ENCODE assay signal across 8 mouse cellular contexts in the genomic region with DNA sequence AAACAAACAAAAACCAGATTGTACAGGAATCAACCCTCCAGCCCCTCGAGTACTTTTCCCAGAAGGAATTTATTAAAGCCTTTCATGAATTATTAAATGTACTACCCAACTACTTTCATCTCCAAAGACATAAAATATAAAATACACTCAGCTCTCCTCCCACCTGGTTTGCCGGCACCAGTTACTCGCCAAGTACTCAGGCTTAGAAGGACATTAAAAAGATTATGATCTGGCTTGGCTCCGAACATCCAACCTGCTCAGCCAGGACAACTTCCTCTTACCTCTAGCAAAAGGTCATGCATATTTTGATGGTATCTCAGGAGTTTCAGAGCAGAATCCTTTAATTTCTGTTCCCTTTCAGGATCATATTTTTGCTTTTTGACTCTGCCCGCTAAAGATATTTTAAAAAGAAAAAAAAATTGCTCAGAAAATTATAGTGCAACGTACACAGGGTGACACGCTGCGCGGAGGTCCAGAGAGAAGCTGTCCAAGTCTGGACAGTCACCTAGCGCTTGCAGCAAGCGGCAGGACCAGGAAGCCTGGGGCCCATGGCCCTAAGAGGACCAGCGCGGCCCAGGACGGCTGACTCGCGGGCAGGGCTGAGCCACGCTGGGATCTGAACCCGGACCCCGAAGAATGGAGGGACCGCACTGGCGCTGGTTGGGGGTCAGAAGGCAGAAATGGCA. TPM values are rescaled to one million over a fixed set of nuclear protein-coding genes. Genes with fewer than 3 reads are reported as not detected.
A peak's percentile ranks its signal among the peaks of the same experiment; 100 is the strongest.
DNase-seq lines count a peak whose midpoint lies in the region; ATAC-seq and TF ChIP-seq lines count a peak whose summit lies in the region.

No protein-coding gene starts in this region.

- peak; percentile 56; the same call in 1 of the 2 replicates for ATAC-seq in heart, embryonic 14.5 days (ENCODE audit: insufficient number of reproducible peaks, insufficient read depth, low FRiP score, low read depth)
- ATAC-seq in megakaryocyte, adult 5-6 weeks (ENCODE audit: poor library complexity, severe bottlenecking) = peak; percentile 54

- H3K9ac ChIP-seq in heart, embryonic 14.5 days (ENCODE audit: low read length) = peak overlapping the region; percentile 80
- H3K9ac ChIP-seq in MEL (ENCODE audit: control insufficient read depth, low read depth, low read length, poor library complexity, severe bottlenecking) = peak overlapping the region; percentile 94

- H3K27me3 ChIP-seq in heart, embryonic 14.5 days (ENCODE audit: control insufficient read depth, insufficient read depth, low read length) = no peaks in the 10 kb centered on the region
- H3K27me3 ChIP-seq in MEL (ENCODE audit: control insufficient read depth in 1 of 2, insufficient read depth in 2 of 2, low read length in 2 of 2) = no peaks in the 10 kb centered on the region

- 4% methylated on average over 21 of the region's 21 CpGs for WGBS in heart, embryonic 14.5 days

- no peak for TF ChIP-seq CTCF in MEL (IDR thresholded peaks at IDR 0.05 in 2 of 3, conservative IDR thresholded peaks at IDR 0.05 in 1 of 3; ENCODE audit: control insufficient read depth in 1 of 3, insufficient read depth in 1 of 3, low read depth in 2 of 3, low read length in 3 of 3, poor library complexity in 1 of 3, severe bottlenecking in 1 of 3)

- H3K27ac ChIP-seq in heart, embryonic 14.5 days (replicated peaks in 1 of 2; ENCODE audit: control insufficient read depth in 1 of 2, insufficient read depth in 1 of 2, low read depth in 2 of 2, low read length in 2 of 2) = no peak overlapping the region
- H3K27ac ChIP-seq in MEL (ENCODE audit: control insufficient read depth, low read depth, low read length) = peak overlapping the region; percentile 77

- no peaks in the 10 kb centered on the region for H3K36me3 ChIP-seq in heart, embryonic 14.5 days (ENCODE audit: control insufficient read depth, insufficient read depth, low read length)
- no peaks in the 10 kb centered on the region for H3K36me3 ChIP-seq in MEL (ENCODE audit: control insufficient read depth in 1 of 2, insufficient read depth in 2 of 2, low read length in 2 of 2)

- peaks cover 5% of the 10 kb centered on the region; the same call in 1 of the 2 replicates for H3K79me2 ChIP-seq in MEL (ENCODE audit: control insufficient read depth, insufficient read depth, low read length, poor library complexity)

- peak overlapping the region; percentile 81 for H3K4me2 ChIP-seq in heart, embryonic 14.5 days (ENCODE audit: low read length)

- no peak for TF ChIP-seq RAD21 in MEL (IDR thresholded peaks at IDR 0.05; ENCODE audit: low read depth, low read length)

- H3K9me3 ChIP-seq in heart, embryonic 14.5 days (ENCODE audit: control insufficient read depth, low read length) = no peaks in the 10 kb centered on the region
- H3K9me3 ChIP-seq in MEL (replicated peaks; ENCODE audit: insufficient read depth, low read length) = no peaks in the 10 kb centered on the region

- TF ChIP-seq EP300 in MEL (IDR thresholded peaks at IDR 0.05; ENCODE audit: low read depth in 1 of 2, low read length in 2 of 2) = 0 out of 4 replicates have a peak, but pooled peaks of 1 of the 2 experiments have one; percentile 12

- H3K4me1 ChIP-seq in heart, embryonic 14.5 days (ENCODE audit: control insufficient read depth in 2 of 2, insufficient read depth in 2 of 2, low read length in 2 of 2) = peaks cover 0 to 14% of the 10 kb centered on the region in 2 experiments; a peak in 3 of 4 replicates
- H3K4me1 ChIP-seq in MEL (ENCODE audit: control insufficient read depth in 1 of 2, insufficient read depth in 2 of 2, low read length in 2 of 2) = peaks cover 0 to 7% of the 10 kb centered on the region in 2 experiments; a peak in 2 of 4 replicates

- DNase-seq in heart, adult 18-20 months = no peak
- no peak for DNase-seq in MEL (ENCODE audit: low read depth, low spot score)
- DNase-seq in gonadal fat pad, adult 2 months (ENCODE audit: low read depth) = peak; percentile 70
- no peak for DNase-seq in frontal cortex, postnatal 36 days (ENCODE audit: low spot score in 2 of 2)
- DNase-seq in adrenal gland, adult 2 months = no peak
- DNase-seq in lung, adult 18-20 months = no peak

- TF ChIP-seq POLR2A in MEL (IDR thresholded peaks at IDR 0.05; ENCODE audit: control insufficient read depth in 1 of 2, insufficient read depth in 1 of 2, low read depth in 1 of 2, low read length in 2 of 2, poor library complexity in 1 of 2) = no peak

- H3K4me3 ChIP-seq in heart, embryonic 14.5 days (ENCODE audit: control insufficient read depth in 1 of 2, insufficient read depth in 1 of 2, low read depth in 1 of 2, low read length in 2 of 2) = peak overlapping the region; percentile 59 to 76
- peak overlapping the region; percentile 91 to 92 for H3K4me3 ChIP-seq in MEL (ENCODE audit: control insufficient read depth in 1 of 2, insufficient read depth in 1 of 2, low read depth in 2 of 2, low read length in 2 of 2)

TF ChIP-seq in MEL, 35 proteins besides CTCF, POLR2A, EP300 and RAD21:
- TF ChIP-seq MAX (IDR thresholded peaks at IDR 0.05; ENCODE audit: low read length) (peak; percentile 13; the same call in 1 of the 2 replicates), SIN3A (IDR thresholded peaks at IDR 0.05; ENCODE audit: low read length) (no peak), GATA1 (IDR thresholded peaks at IDR 0.05; ENCODE audit: low read depth, low read length) (0 out of 2 replicates have a peak, but pooled peaks have one; percentile 6)

RNA-seq across cellular contexts. Expression of gene Fanca, which starts 0.5 kb away (rescaled TPM):
- 16.5 and 19.4 TPM in 2 replicates for polyA plus RNA-seq in heart, embryonic 14.5 days (2014; fragmentation: Nextera tagmentation; extraction: Ambion mirVana)
- 1 to 10 TPM; 4.5 to 8.4 TPM for total RNA-seq in heart, adult 18-20 months (2021)
- 22.9 and 32.2 TPM in 2 replicates for total RNA-seq in MEL (2012; rRNA removed)
- 10 to 100 TPM in 1 of 2 experiments, not detected in 1; 75.9 TPM for polyA plus RNA-seq in MEL (2012; ENCODE audit: insufficient read depth in 1 of 2, insufficient read length in 2 of 2, low read depth in 1 of 2, low replicate concordance in 2 of 2, missing spikeins in 1 of 2)
- polyA plus RNA-seq in gonadal fat pad, adult 2 months (2012; rRNA removed) = 81.8 and 123 TPM in 2 replicates
- 29.5 and 36.3 TPM in 2 replicates for total RNA-seq in megakaryocyte, adult 5-6 weeks (2015)
- total RNA-seq in megakaryocyte, adult 5-6 weeks (2017) = 37.9 and 50.2 TPM in 2 replicates
- 1 to 10 TPM; 3.6 to 7.2 TPM for total RNA-seq in adrenal gland, adult 2 months (2021)
- 8.1 and 10.2 TPM in 2 replicates for polyA plus RNA-seq in adrenal gland, adult 2 months (2012; rRNA removed)

RNA-seq across cellular contexts. Expression of gene Spire2, which starts 14.6 kb away (rescaled TPM):
- polyA plus RNA-seq in heart, embryonic 14.5 days (2014; fragmentation: Nextera tagmentation; extraction: Ambion mirVana) = 0.77 and 0.85 TPM in 2 replicates
- under 1 TPM in 1 of 2 experiments, not detected in 1; 0.31 TPM for total RNA-seq in heart, adult 18-20 months (2021)
- 1.1 and 2.8 TPM in 2 replicates for total RNA-seq in MEL (2012; rRNA removed)
- polyA plus RNA-seq in MEL (2012; ENCODE audit: insufficient read depth in 1 of 2, insufficient read length in 2 of 2, low read depth in 1 of 2, low replicate concordance in 2 of 2, missing spikeins in 1 of 2) = 1 to 10 TPM in 1 of 2 experiments, not detected in 1; 5.4 TPM
- 2.6 and 2.7 TPM in 2 replicates for polyA plus RNA-seq in gonadal fat pad, adult 2 months (2012; rRNA removed)
- total RNA-seq in megakaryocyte, adult 5-6 weeks (2015) = 0.07 TPM in 1 of 2 replicates, not detected in the other
- total RNA-seq in megakaryocyte, adult 5-6 weeks (2017) = not detected in 2 replicates
- 1 to 10 TPM; 1.4 to 2.6 TPM for total RNA-seq in adrenal gland, adult 2 months (2021)
- 0.93 and 3.0 TPM in 2 replicates for polyA plus RNA-seq in adrenal gland, adult 2 months (2012; rRNA removed)

RNA-seq across cellular contexts. Expression of gene Tcf25, which starts 55.6 kb away (rescaled TPM):
- polyA plus RNA-seq in heart, embryonic 14.5 days (2014; fragmentation: Nextera tagmentation; extraction: Ambion mirVana) = 149 and 163 TPM in 2 replicates
- 100 to 1,000 TPM; 129 to 152 TPM for total RNA-seq in heart, adult 18-20 months (2021)
- 107 TPM in 2 replicates for total RNA-seq in MEL (2012; rRNA removed)
- 100 to 1,000 TPM in 1 of 2 experiments, not detected in 1; 327 TPM for polyA plus RNA-seq in MEL (2012; ENCODE audit: insufficient read depth in 1 of 2, insufficient read length in 2 of 2, low read depth in 1 of 2, low replicate concordance in 2 of 2, missing spikeins in 1 of 2)
- polyA plus RNA-seq in gonadal fat pad, adult 2 months (2012; rRNA removed) = 207 and 223 TPM in 2 replicates
- total RNA-seq in megakaryocyte, adult 5-6 weeks (2015) = 68.3 and 86.8 TPM in 2 replicates
- 187 and 329 TPM in 2 replicates for total RNA-seq in megakaryocyte, adult 5-6 weeks (2017)
- total RNA-seq in adrenal gland, adult 2 months (2021) = 100 to 1,000 TPM; 230 to 235 TPM
- polyA plus RNA-seq in adrenal gland, adult 2 months (2012; rRNA removed) = 151 and 158 TPM in 2 replicates
